In the genomic region with DNA sequence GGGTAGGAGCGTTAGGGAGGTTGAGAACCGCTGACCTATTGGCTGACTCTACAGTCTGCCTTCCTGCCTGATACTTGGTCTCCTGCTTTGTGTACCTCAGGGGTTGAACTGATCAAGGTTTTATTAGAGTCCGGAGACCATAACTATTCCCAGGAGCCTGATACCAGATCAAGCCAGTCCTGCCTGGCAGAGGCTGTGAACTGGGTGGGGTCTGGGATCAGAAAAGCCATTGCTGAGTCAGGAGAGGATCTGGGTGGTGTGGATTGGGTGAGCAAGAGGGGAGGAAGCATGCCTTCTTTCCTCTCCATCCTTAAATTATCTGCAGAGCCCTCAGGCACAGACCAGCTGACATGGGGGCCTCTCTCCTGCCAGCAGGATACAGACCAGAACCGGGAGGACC, we compare ENCODE assay signal across 26 mouse cellular contexts. TPM values are rescaled to one million over a fixed set of nuclear protein-coding genes. Genes with fewer than 3 reads are reported as not detected.
"Had no signal": no experiment of that assay in that cellular context is flagged by ENCODE, and none has a peak within 500 bp of the region (broad histone marks: within the 10 kb centered on the region; RNA-seq: fewer than 3 reads in every experiment).

No protein-coding gene starts in this region.

- H3K4me3 ChIP-seq: liver, embryonic 15.5 days; lung, embryonic 15.5 days; midbrain, embryonic 10.5 days; midbrain, embryonic 13.5 days; midbrain, embryonic 15.5 days; myocyte; neural tube, embryonic 13.5 days; neural tube, embryonic 15.5 days had no signal

- H3K4me1 ChIP-seq: liver, embryonic 15.5 days had no signal

- H3K27ac ChIP-seq: liver, embryonic 15.5 days; lung, embryonic 15.5 days; midbrain, embryonic 10.5 days; midbrain, embryonic 13.5 days; midbrain, embryonic 15.5 days; neural tube, embryonic 13.5 days; neural tube, embryonic 15.5 days had no signal

- H3K36me3 ChIP-seq: liver, embryonic 15.5 days; lung, embryonic 15.5 days; midbrain, embryonic 10.5 days; midbrain, embryonic 13.5 days; midbrain, embryonic 15.5 days; neural tube, embryonic 13.5 days; neural tube, embryonic 15.5 days had no signal

- H3K9me3 ChIP-seq: liver, embryonic 15.5 days; lung, embryonic 15.5 days; midbrain, embryonic 10.5 days; midbrain, embryonic 13.5 days; midbrain, embryonic 15.5 days; neural tube, embryonic 13.5 days; neural tube, embryonic 15.5 days had no signal

- H3K4me2 ChIP-seq: liver, embryonic 15.5 days; lung, embryonic 15.5 days; midbrain, embryonic 13.5 days; midbrain, embryonic 15.5 days; neural tube, embryonic 13.5 days; neural tube, embryonic 15.5 days had no signal

- H3K9ac ChIP-seq: liver, embryonic 15.5 days; liver, postnatal 0 days; lung, embryonic 15.5 days; midbrain, embryonic 13.5 days; midbrain, embryonic 15.5 days; neural tube, embryonic 13.5 days; neural tube, embryonic 15.5 days had no signal

- ATAC-seq: liver, postnatal 0 days; lung, postnatal 0 days; midbrain, embryonic 13.5 days; midbrain, embryonic 15.5 days had no signal

- DNase-seq: liver, postnatal 0 days; lung, adult 2 months; lung, postnatal 4 days; retina, postnatal 1 day; right cerebral cortex, adult 18-20 months; right cerebral cortex, postnatal 25 days; right cerebral cortex, postnatal 4 days; spleen, adult 18-20 months; thymus, adult 18-20 months; thymus, postnatal 14 days; thymus, postnatal 36 days had no signal

RNA-seq across cellular contexts. Expression of gene Gbx2, which starts 28.4 kb away (rescaled TPM):
- total RNA-seq: megakaryocyte, adult 5-6 weeks had no signal
- polyA plus RNA-seq: myocyte; stomach, embryonic 14.5 days; stomach, embryonic 16.5 days had no signal

RNA-seq across cellular contexts. Expression of gene Asb18, which starts 55.1 kb away (rescaled TPM):
- total RNA-seq: megakaryocyte, adult 5-6 weeks; megakaryocyte-erythroid progenitor cell, adult 5-6 weeks had no signal
- polyA plus RNA-seq: liver, embryonic 15.5 days; liver, postnatal 0 days; lung, postnatal 0 days; small intestine, adult 2 months; stomach, embryonic 14.5 days; thymus, postnatal 0 days had no signal
